Mouse (Mus musculus) embryonic facial prominence, embryonic 11.5 days (tissue): ENCODE measurements at regions not wholly inside any gene's neighbourhood (a gene's known extent, or its start where the extent isn't known, plus 50 kb on each side); places are given as distances from the start of the nearest gene placed in this dataset. TPM values are rescaled to one million over a fixed set of nuclear protein-coding genes. Genes with fewer than 3 reads are reported as not detected.
A peak's percentile ranks its signal among the peaks of the same experiment; 100 is the strongest.

ENCODE experiments used
- ATAC-seq: fragments of 200-750 bp; cut with Nextera tagmentation; replicated peaks from 2 replicates; pipeline ENCODE4 v1.8.0; 2017; ENCODE audit warnings: low read depth; ENCODE audit not compliant: insufficient number of reproducible peaks, low FRiP score, low TSS enrichment
- DNase-seq: peaks from one replicate; pipeline ENCODE4 v3.0.0-alpha.2; 2015; ENCODE audit warnings: low spot score
- H3K27ac ChIP-seq: fragments of 300-500 bp; sonication (generic); replicated peaks from 2 replicates; pipeline ENCODE4 v1.5.1; 2014; ENCODE audit warnings: mild to moderate bottlenecking, low read depth, low read length, control low read depth
- H3K27me3 ChIP-seq: fragments of 300-500 bp; sonication (generic); 2 replicates; pipeline ENCODE4 v1.6.1; 2014; ENCODE audit warnings: mild to moderate bottlenecking, low read length, moderate library complexity, mixed read lengths; ENCODE audit not compliant: control insufficient read depth, insufficient read depth
- H3K36me3 ChIP-seq: fragments of 300-500 bp; sonication (generic); replicated peaks from 2 replicates; pipeline ENCODE4 v1.6.1; 2014; ENCODE audit warnings: low read depth, mild to moderate bottlenecking, low read length, moderate library complexity, mixed read lengths; ENCODE audit not compliant: control insufficient read depth, insufficient read depth
- H3K4me1 ChIP-seq: fragments of 300-500 bp; sonication (generic); 2 replicates; pipeline ENCODE4 v1.6.1; 2014; ENCODE audit warnings: low read length, mixed read lengths; ENCODE audit not compliant: control insufficient read depth, insufficient read depth
- H3K4me2 ChIP-seq: fragments of 300-500 bp; sonication (generic); 2 replicates; pipeline ENCODE4 v1.6.1; 2014; ENCODE audit warnings: low read depth, mild to moderate bottlenecking, control low read depth, low read length, moderate library complexity
- H3K4me3 ChIP-seq: fragments of 300-500 bp; sonication (generic); 2 replicates; pipeline ENCODE4 v1.5.1; 2014; ENCODE audit warnings: low read depth, low read length, control low read depth
- H3K9ac ChIP-seq: fragments of 300-500 bp; sonication (generic); replicated peaks from 2 replicates; pipeline ENCODE4 v1.6.1; 2014; ENCODE audit warnings: mild to moderate bottlenecking, control low read depth, low read length
- H3K9me3 ChIP-seq: fragments of 300-500 bp; sonication (generic); replicated peaks from 2 replicates; pipeline ENCODE4 v1.6.1; 2016; ENCODE audit warnings: mild to moderate bottlenecking, low read length, inconsistent platforms, mixed read lengths; ENCODE audit not compliant: control insufficient read depth
- WGBS: fragments of 180-500 bp; shearing (Covaris S2); extraction: QIAGEN DNeasy Blood & Tissue Kit; methylation state at CpG from one replicate; pipeline ENCODE4 v1.1.7; 2014; 5-methylcytosine and 5-hydroxymethylcytosine counted together
- microRNA-seq: library from miRNA; unstranded; fragments of <30 nt; microRNA quantifications from one replicate; pipeline ENCODE4, GENCODE M21; 2016; ENCODE audit warnings: borderline number of aligned reads

- no peak overlapping the region for H3K27ac ChIP-seq
- H3K4me1 ChIP-seq: peaks cover 3% of the 10 kb centered on the region; the same call in 1 of the 2 replicates
- no peaks in the 10 kb centered on the region for H3K36me3 ChIP-seq
- 47% methylated on average over 12 of the region's 12 CpGs for WGBS
- no peaks in the 10 kb centered on the region for H3K9me3 ChIP-seq
- no peak for ATAC-seq
- H3K27me3 ChIP-seq: no peaks in the 10 kb centered on the region
- no peak overlapping the region for H3K9ac ChIP-seq
- H3K4me3 ChIP-seq: no peak overlapping the region
- DNase-seq: no peak
- no peak overlapping the region for H3K4me2 ChIP-seq
Measured at GRCm38 (mm10) chr5:141138771-141139360, 102.4 kb upstream of the Sdk1 start.

- peak; percentile 53 for DNase-seq
Measured at GRCm38 (mm10) chr5:141139361-141139912, 101.9 kb upstream of the Sdk1 start.

GRCm38 (mm10) chr5:141160391-141160790, 80.9 kb upstream of the Sdk1 start:
- Histone ChIP-seq H3K9me3 (no peaks in the 10 kb centered on the region), H3K36me3 (no peaks in the 10 kb centered on the region), H3K4me3 (no peak overlapping the region), H3K4me1 (no peaks in the 10 kb centered on the region), H3K27ac (no peak overlapping the region), H3K4me2 (no peak overlapping the region), H3K27me3 (no peaks in the 10 kb centered on the region), H3K9ac (no peak overlapping the region)
- WGBS: 79% methylated on average over 8 of the region's 8 CpGs
- DNase-seq (no peak), ATAC-seq (no peak)

More at GRCm38 (mm10) chr5:141139361-141139912, 101.9 kb upstream of the Sdk1 start:
- Histone ChIP-seq H3K4me3 (no peak overlapping the region), H3K9ac (no peak overlapping the region; the same call in 1 of the 2 replicates), H3K4me2 (no peak overlapping the region), H3K27ac (no peak overlapping the region), H3K36me3 (no peaks in the 10 kb centered on the region), H3K27me3 (no peaks in the 10 kb centered on the region), H3K4me1 (peaks cover 3% of the 10 kb centered on the region; the same call in 1 of the 2 replicates), H3K9me3 (no peaks in the 10 kb centered on the region)
- 25% methylated on average over 14 of the region's 14 CpGs for WGBS
- no peak for ATAC-seq

GRCm38 (mm10) chr5:141160956-141161355, 80.3 kb upstream of the Sdk1 start:
- H3K4me3 ChIP-seq: no peak overlapping the region
- no peak overlapping the region for H3K9ac ChIP-seq
- no peaks in the 10 kb centered on the region for H3K9me3 ChIP-seq
- WGBS: 84% methylated on average over 5 of the region's 5 CpGs
- H3K4me2 ChIP-seq: no peak overlapping the region
- no peak for DNase-seq
- ATAC-seq: no peak
- no peaks in the 10 kb centered on the region for H3K4me1 ChIP-seq
- no peaks in the 10 kb centered on the region for H3K27me3 ChIP-seq
- no peak overlapping the region for H3K27ac ChIP-seq
- no peaks in the 10 kb centered on the region for H3K36me3 ChIP-seq

GRCm38 (mm10) chr5:141182442-141182841, 58.8 kb upstream of the Sdk1 start:
- Histone ChIP-seq H3K4me1 (no peaks in the 10 kb centered on the region), H3K9me3 (no peaks in the 10 kb centered on the region), H3K27me3 (no peaks in the 10 kb centered on the region), H3K9ac (no peak overlapping the region), H3K27ac (no peak overlapping the region), H3K4me3 (no peak overlapping the region), H3K36me3 (no peaks in the 10 kb centered on the region), H3K4me2 (no peak overlapping the region)
- ATAC-seq: no peak
- DNase-seq: no peak
- 43% methylated on average over 6 of the region's 6 CpGs for WGBS

- no peak overlapping the region for H3K27ac ChIP-seq
- ATAC-seq: no peak
- H3K4me1 ChIP-seq: no peaks in the 10 kb centered on the region
- H3K4me3 ChIP-seq: no peak overlapping the region
- no peaks in the 10 kb centered on the region for H3K36me3 ChIP-seq
- DNase-seq: no peak
- H3K27me3 ChIP-seq: no peaks in the 10 kb centered on the region
- H3K9ac ChIP-seq: no peak overlapping the region
- WGBS: 84% methylated on average over 2 of the region's 2 CpGs
- no peak overlapping the region for H3K4me2 ChIP-seq
- no peaks in the 10 kb centered on the region for H3K9me3 ChIP-seq
Measured at GRCm38 (mm10) chr5:141189033-141189432, 52.3 kb upstream of the Sdk1 start.

Small RNA genes in the stretch of these regions (microRNA-seq; reads per million reads assigned to microRNA genes)
- gene Gm26113: not detected
